Mouse (Mus musculus): Measurements from ENCODE around the gene Cdip1.
A peak's percentile ranks its signal among the peaks of the same experiment; 100 is the strongest.
"Not testable (repeated sequence)": the region's sequence is repeated elsewhere in the genome, so short reads cannot be mapped to it uniquely, and the experiment has no call there.

The Cdip1 gene

GRCm38 (mm10) chr16:4768719-4769118 lies 21.4 kb downstream of the Cdip1 start:
- no peak for DNase-seq

GRCm38 (mm10) chr16:4767012-4767790 lies 22.9 kb downstream of the Cdip1 start:
- DNase-seq, result no peak

GRCm38 (mm10) chr16:4765852-4766251 lies 24.2 kb downstream of the Cdip1 start:
- DNase-seq, result no peak

- peak; percentile 48 for DNase-seq
Observed at GRCm38 (mm10) chr16:4763276-4763675, 26.8 kb downstream of the Cdip1 start.

GRCm38 (mm10) chr16:4762437-4762836 lies 27.7 kb downstream of the Cdip1 start:
- DNase-seq, result no peak

GRCm38 (mm10) chr16:4756660-4757335 lies 33.3 kb downstream of the Cdip1 start:
- DNase-seq, result not testable (repeated sequence)

- DNase-seq, result no peak
Observed at GRCm38 (mm10) chr16:4754045-4754444, 36.0 kb downstream of the Cdip1 start.

- no peak for DNase-seq
Observed at GRCm38 (mm10) chr16:4752155-4752554, 37.9 kb downstream of the Cdip1 start.

- DNase-seq, result no peak
Observed at GRCm38 (mm10) chr16:4742186-4742585, 47.9 kb downstream of the Cdip1 start.

- DNase-seq, result no peak
Observed at GRCm38 (mm10) chr16:4739994-4740393, 50.1 kb downstream of the Cdip1 start.

GRCm38 (mm10) chr16:4736262-4736661 lies 53.8 kb downstream of the Cdip1 start:
- DNase-seq, result no peak

GRCm38 (mm10) chr16:4730776-4731358 lies 59.2 kb downstream of the Cdip1 start:
- DNase-seq, result no peak

- no peak for DNase-seq
Observed at GRCm38 (mm10) chr16:4727963-4728362, 62.1 kb downstream of the Cdip1 start.

GRCm38 (mm10) chr16:4727526-4727925 lies 62.6 kb downstream of the Cdip1 start:
- DNase-seq, result no peak

GRCm38 (mm10) chr16:4726528-4727128 lies 63.5 kb downstream of the Cdip1 start:
- no peak for DNase-seq

- DNase-seq, result peak; percentile 97
Observed at GRCm38 (mm10) chr16:4725780-4726527, 64.1 kb downstream of the Cdip1 start, which contains the start of gene Hmox2. Hmox2 (plus strand) TSS chr16:4726361.

- DNase-seq, result no peak
Observed at GRCm38 (mm10) chr16:4725266-4725665, 64.8 kb downstream of the Cdip1 start.

- DNase-seq, result peak; percentile 35
Observed at GRCm38 (mm10) chr16:4722915-4723209, 67.2 kb downstream of the Cdip1 start.

GRCm38 (mm10) chr16:4722128-4722914 lies 67.8 kb downstream of the Cdip1 start:
- DNase-seq, result peak; percentile 20

- DNase-seq, result peak; percentile 72
Observed at GRCm38 (mm10) chr16:4718753-4719518, 71.2 kb downstream of the Cdip1 start, which contains the start of gene Nmral1. Nmral1 (minus strand) TSS chr16:4719356.

- DNase-seq, result no peak
Observed at GRCm38 (mm10) chr16:4717866-4718265, 72.2 kb downstream of the Cdip1 start.

All from thymus, postnatal 14 days (tissue).